Mouse (Mus musculus) B cell, adult 2 months (primary cell): ENCODE measurements around the gene Mrm1.

Experiments used
- DNase-seq, 2 experiments: peaks; one replicate each; pipeline ENCODE4 v3.0.0; 2022

Gene Mrm1

DNA sequence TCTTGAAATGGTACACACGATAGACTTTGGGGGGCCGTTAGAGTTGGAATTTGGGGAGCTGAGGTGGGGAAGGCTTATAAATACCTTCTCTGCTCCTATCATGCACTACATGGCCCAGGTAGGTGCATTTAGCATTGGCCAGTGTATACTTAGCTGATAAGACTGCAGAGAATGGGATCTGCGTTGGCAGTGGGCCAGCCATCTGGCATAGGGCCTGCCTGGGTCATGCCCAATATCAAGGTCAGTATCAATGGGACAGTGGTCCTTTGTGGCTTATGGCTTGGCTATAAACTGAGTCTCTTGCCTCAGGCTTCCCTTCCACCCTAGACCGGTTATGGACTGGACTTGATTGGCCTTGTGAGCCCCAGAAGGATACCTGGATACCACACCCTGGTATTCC lies 14.9 kb downstream of the Mrm1 start:
- no peak for DNase-seq

DNA sequence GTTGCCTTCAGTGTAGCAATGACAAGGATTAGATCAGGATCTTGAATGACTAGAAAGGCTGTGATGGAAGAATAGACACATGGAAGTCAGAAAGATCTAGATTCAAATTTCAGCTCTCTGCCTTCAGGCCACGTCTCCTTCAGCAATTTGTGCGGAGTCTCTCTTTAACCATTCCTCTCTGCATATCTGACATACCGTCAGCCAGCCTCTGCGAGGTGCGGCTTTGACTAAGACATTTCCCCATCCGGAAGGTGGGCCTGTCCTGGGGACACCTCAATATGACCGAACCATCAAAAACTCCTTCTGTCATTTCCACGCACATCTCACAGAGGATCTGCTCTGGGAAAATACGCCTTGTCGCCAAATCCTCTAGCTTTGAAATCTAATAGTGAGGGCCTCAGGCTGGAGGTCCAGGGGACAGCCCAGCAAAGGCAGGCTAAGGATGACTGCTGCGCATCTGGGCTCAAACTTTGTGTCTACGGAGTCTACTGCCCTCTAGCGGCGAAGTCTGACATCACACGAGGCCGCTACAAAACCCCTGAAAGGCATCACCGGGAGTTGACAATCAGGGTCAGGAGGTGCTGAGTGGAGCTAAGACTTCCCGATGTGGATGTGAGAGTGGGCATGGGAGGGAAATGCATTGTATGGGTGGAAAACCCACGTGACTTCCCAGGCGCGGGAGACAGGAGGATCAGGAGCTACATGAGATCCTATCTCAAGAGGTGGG lies 21.5 kb downstream of the Mrm1 start:
- DNase-seq = peak; percentile 81

DNA sequence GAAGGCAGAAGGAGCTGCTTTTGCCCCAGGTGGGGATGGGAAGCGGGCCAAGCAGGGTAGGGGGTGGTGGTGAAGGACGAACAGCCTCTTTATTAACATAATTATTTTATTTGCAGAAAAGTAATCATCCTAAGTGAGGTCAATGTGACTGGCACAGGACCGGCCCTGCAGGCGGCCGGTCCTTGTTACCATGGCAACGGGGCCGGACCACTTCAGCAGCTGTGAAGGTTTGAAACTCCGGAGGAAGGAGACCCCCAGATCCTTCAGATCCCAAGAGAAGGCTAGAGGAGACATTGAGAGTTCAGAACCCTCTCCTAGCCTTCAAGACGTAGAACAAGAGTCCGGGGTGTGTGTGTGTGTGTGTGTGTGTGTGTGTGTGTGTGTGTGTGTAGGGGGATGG lies 22.3 kb downstream of the Mrm1 start:
- DNase-seq = no peak

GRCm38 (mm10) chr11:84794496-84795113 lies 24.7 kb downstream of the Mrm1 start:
- peak; percentile 54 to 58 for DNase-seq

- no peak for DNase-seq
Observed at GRCm38 (mm10) chr11:84793545-84793944, 25.8 kb downstream of the Mrm1 start.

DNA sequence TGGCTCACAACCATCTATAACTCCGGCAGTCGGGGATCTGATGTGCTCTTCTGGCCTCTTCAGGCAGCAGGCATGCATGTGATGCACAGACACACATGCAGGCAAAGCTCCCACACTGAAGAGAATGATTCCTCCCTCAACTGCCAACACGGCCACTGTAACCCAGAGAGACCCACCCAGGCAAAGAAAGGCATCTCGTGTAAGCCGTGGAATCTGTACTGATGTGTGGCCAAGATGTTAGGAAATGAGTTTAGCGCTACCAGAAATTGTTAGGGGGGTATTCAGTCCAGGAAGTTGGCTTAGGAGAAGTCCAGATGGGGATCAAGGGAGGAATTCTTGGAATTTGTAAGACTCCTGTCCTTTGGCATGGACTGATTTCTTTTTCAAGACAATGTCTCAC lies 28.9 kb downstream of the Mrm1 start:
- no peak for DNase-seq

GRCm38 (mm10) chr11:84780143-84780870 lies 39.0 kb downstream of the Mrm1 start:
- DNase-seq = no peak

GRCm38 (mm10) chr11:84775560-84775959 lies 43.8 kb downstream of the Mrm1 start:
- no peak for DNase-seq

- no peak for DNase-seq
Observed at GRCm38 (mm10) chr11:84774870-84775514, 44.3 kb downstream of the Mrm1 start.

DNA sequence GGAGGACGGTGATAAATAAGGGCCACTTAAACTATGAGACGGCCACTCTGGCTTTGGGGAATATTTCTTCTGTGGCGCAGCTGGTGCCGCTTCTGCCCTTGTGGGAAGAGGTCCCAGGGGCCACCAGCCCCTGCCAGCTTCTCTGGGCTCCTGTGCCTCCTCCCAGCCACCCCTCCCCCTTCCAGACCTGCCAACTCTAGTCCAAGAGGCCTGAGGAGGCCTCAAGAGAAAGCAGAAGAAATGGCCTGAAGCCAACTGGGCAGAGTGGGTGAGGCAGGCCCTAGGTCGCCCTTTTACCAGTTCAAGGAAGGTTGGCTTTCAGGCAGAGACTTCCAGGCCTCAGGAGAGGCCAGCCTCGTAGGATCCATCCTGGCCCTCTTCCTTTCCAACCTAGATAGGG lies 51.4 kb downstream of the Mrm1 start:
- DNase-seq = no peak

DNA sequence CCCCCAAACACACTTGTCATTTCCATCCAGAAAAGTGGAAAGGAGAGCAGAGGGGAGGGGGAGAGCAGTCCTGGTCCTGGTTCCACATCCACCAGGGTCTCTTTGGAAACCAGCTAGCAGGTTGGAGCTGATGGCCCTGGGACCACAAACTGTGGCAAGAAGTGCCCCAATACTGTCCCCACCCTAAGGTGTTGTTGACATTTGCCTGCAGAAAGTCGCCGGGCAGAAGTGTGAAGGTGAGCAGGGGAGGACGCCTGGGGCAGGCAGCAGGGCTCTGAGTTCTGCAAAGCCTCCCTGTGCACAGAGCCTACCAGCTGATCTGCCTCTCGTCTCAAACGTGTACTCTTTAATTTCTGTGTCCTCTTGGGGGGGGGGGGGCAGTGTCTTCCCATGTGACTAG lies 54.2 kb downstream of the Mrm1 start:
- no peak for DNase-seq

GRCm38 (mm10) chr11:84764527-84764961 lies 54.8 kb downstream of the Mrm1 start:
- no peak for DNase-seq

- DNase-seq = no peak
Observed at GRCm38 (mm10) chr11:84764116-84764515, 55.2 kb downstream of the Mrm1 start.
